Mouse (Mus musculus): ENCODE data around the gene Tmem239. TPM values are rescaled to one million over a fixed set of nuclear protein-coding genes. Genes with fewer than 3 reads are reported as not detected.
"Not testable (repeated sequence)": the region's sequence is repeated elsewhere in the genome, so short reads cannot be mapped to it uniquely, and the experiment has no call there.

The Tmem239 gene
- polyA plus RNA-seq, 2 experiments: not detected

DNA sequence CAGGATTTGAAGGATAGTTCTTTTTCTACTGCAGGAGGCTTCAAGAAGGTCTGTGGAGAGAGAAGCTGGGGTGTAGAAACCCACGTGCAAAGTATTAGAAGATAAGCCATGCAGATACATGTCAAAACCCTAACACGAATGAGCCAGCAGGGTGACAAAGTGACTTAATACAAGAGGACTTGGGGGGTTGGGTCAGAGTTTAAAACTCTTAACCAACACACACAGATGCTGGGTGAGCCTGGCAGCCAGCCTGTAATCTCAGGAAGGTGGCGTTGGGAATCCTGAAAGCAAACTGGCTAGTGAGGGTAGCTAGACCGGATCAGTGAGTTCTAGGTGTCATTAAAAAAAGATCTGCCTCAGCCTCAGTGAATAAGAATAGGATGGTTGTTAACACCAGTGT is 38.9 kb upstream of the Tmem239 start:
- WGBS (ENCODE audit: insufficient replicate concordance): 22% methylated on average over 4 of the region's 4 CpGs
- no peak overlapping the region for H3K9ac ChIP-seq (replicated peaks)

DNA sequence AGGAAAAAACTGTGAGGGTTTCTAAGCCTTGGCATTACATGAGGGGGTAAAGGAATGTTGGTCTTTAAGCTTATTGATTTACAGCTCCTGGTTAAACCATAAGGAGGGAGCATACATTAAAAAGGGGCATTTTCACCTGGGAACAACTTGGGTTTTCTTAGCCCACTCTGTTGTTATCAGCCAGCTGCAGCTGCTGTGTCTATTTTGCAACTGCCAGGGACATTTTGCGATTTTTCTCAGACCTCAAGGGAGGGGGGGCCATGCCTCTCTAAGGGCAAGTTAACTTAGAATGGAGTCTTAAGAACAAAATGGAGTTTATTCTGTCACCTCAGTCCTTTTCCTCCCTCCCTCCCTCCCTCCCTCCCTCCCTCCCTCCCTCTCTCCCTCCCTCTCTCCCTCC is 33.3 kb upstream of the Tmem239 start:
- WGBS (ENCODE audit: insufficient replicate concordance): 0% methylated on average over 1 of the region's 1 CpGs
- not testable (repeated sequence) for H3K9me3 ChIP-seq (ENCODE audit: control insufficient read depth, low read length); H3K4me2 ChIP-seq (ENCODE audit: low read depth); H3K27ac ChIP-seq; H3K36me3 ChIP-seq (replicated peaks; ENCODE audit: control insufficient read depth, insufficient read depth, low read depth); H3K27me3 ChIP-seq (ENCODE audit: control insufficient read depth, insufficient read depth, low read length); H3K4me3 ChIP-seq (ENCODE audit: insufficient read depth in 1 of 2, low read depth in 2 of 2, low read length in 2 of 2); H3K9ac ChIP-seq (replicated peaks)
- peaks cover 0 to 10% of the 10 kb centered on the region in 2 experiments; a peak in 2 of 4 replicates for H3K4me1 ChIP-seq (replicated peaks; ENCODE audit: control insufficient read depth in 2 of 2, insufficient read depth in 2 of 2, low read length in 1 of 2)
- DNase-seq (ENCODE audit: low read depth in 3 of 3, low spot score in 3 of 3) (peak in 2 of 3 experiments; percentile 12 to 17), ATAC-seq (ENCODE audit: insufficient read depth) (peak; percentile 65; the same call in 1 of the 2 replicates)
- peak; percentile 61; the same call in 1 of the 2 replicates for TF ChIP-seq EP300 (IDR thresholded peaks at IDR 0.05; ENCODE audit: low read depth)

More for the DNA sequence above, 38.9 kb upstream of the Tmem239 start:
- DNase-seq (ENCODE audit: low read depth in 3 of 3, low spot score in 3 of 3) (no peak), ATAC-seq (ENCODE audit: insufficient read depth) (no peak)
- TF ChIP-seq EP300 (IDR thresholded peaks at IDR 0.05; ENCODE audit: low read depth) (no peak), CTCF (IDR thresholded peaks at IDR 0.05; ENCODE audit: low read depth) (no peak)
- Histone ChIP-seq H3K9me3 (ENCODE audit: control insufficient read depth, low read length) (no peaks in the 10 kb centered on the region), H3K4me3 (ENCODE audit: insufficient read depth in 1 of 2, low read depth in 2 of 2, low read length in 2 of 2) (no peak overlapping the region), H3K4me2 (ENCODE audit: low read depth) (no peak overlapping the region), H3K27me3 (ENCODE audit: control insufficient read depth, insufficient read depth, low read length) (peaks cover 27% of the 10 kb centered on the region), H3K4me1 (replicated peaks; ENCODE audit: control insufficient read depth in 2 of 2, insufficient read depth in 2 of 2, low read length in 1 of 2) (peaks cover 0 to 8% of the 10 kb centered on the region in 2 experiments; a peak in 2 of 4 replicates), H3K27ac (no peak overlapping the region), H3K36me3 (replicated peaks; ENCODE audit: control insufficient read depth, insufficient read depth, low read depth) (no peaks in the 10 kb centered on the region)

DNA sequence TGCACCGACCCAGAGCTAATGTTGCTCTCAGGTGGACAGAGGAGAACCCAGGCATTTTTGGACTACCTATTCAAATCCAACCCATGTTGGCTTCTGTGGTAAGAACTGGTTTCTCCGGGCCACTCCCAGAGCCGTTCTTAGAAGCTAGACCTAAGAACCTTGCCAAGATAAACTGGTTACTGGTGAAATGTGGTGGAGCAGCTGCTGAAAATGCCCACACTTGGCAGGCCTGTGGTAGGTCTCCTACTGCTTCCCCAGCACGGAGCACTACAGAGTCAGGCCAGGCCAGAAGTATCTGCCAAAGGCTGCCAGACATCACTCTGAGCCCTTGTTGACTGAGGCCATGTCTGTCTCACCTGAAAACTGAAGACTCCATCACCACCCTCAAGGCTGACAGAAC is 31.3 kb upstream of the Tmem239 start:
- Histone ChIP-seq H3K4me2 (ENCODE audit: low read depth) (no peak overlapping the region), H3K4me3 (ENCODE audit: insufficient read depth in 1 of 2, low read depth in 2 of 2, low read length in 2 of 2) (no peak overlapping the region), H3K4me1 (replicated peaks; ENCODE audit: control insufficient read depth in 2 of 2, insufficient read depth in 2 of 2, low read length in 1 of 2) (peaks cover 0 to 10% of the 10 kb centered on the region in 2 experiments; a peak in 2 of 4 replicates), H3K36me3 (replicated peaks; ENCODE audit: control insufficient read depth, insufficient read depth, low read depth) (no peaks in the 10 kb centered on the region), H3K9ac (replicated peaks) (no peak overlapping the region), H3K9me3 (ENCODE audit: control insufficient read depth, low read length) (no peaks in the 10 kb centered on the region), H3K27me3 (ENCODE audit: control insufficient read depth, insufficient read depth, low read length) (no peaks in the 10 kb centered on the region), H3K27ac (no peak overlapping the region)
- TF ChIP-seq EP300 (IDR thresholded peaks at IDR 0.05; ENCODE audit: low read depth) (no peak), CTCF (IDR thresholded peaks at IDR 0.05; ENCODE audit: low read depth) (no peak)
- WGBS (ENCODE audit: insufficient replicate concordance): 56% methylated on average over 4 of the region's 4 CpGs
- DNase-seq (ENCODE audit: low read depth in 3 of 3, low spot score in 3 of 3) (no peak), ATAC-seq (ENCODE audit: insufficient read depth) (no peak)

- WGBS (ENCODE audit: insufficient replicate concordance): 45% methylated on average over 3 of the region's 3 CpGs
- DNase-seq (ENCODE audit: low read depth in 3 of 3, low spot score in 3 of 3): no peak
Measured at GRCm38 (mm10) chr2:130383205-130383604, 23.1 kb upstream of the Tmem239 start.

GRCm38 (mm10) chr2:130383895-130384294 is 22.4 kb upstream of the Tmem239 start:
- H3K9ac ChIP-seq (replicated peaks): no peak overlapping the region
- WGBS (ENCODE audit: insufficient replicate concordance): 59% methylated on average over 6 of the region's 6 CpGs
- H3K4me1 ChIP-seq (replicated peaks; ENCODE audit: control insufficient read depth in 2 of 2, insufficient read depth in 2 of 2, low read length in 1 of 2): no peaks in the 10 kb centered on the region
- TF ChIP-seq CTCF (IDR thresholded peaks at IDR 0.05; ENCODE audit: low read depth) (no peak), EP300 (IDR thresholded peaks at IDR 0.05; ENCODE audit: low read depth) (no peak)
- no peak for DNase-seq (ENCODE audit: low read depth in 3 of 3, low spot score in 3 of 3)
- no peak overlapping the region for H3K4me2 ChIP-seq (ENCODE audit: low read depth)
- H3K4me3 ChIP-seq (ENCODE audit: insufficient read depth in 1 of 2, low read depth in 2 of 2, low read length in 2 of 2): no peak overlapping the region
- ATAC-seq (ENCODE audit: insufficient read depth): no peak
- no peaks in the 10 kb centered on the region for H3K36me3 ChIP-seq (replicated peaks; ENCODE audit: control insufficient read depth, insufficient read depth, low read depth)
- H3K27ac ChIP-seq: no peak overlapping the region
- no peaks in the 10 kb centered on the region for H3K27me3 ChIP-seq (ENCODE audit: control insufficient read depth, insufficient read depth, low read length)
- no peaks in the 10 kb centered on the region for H3K9me3 ChIP-seq (ENCODE audit: control insufficient read depth, low read length)

More at GRCm38 (mm10) chr2:130383205-130383604, 23.1 kb upstream of the Tmem239 start:
- H3K4me1 ChIP-seq (replicated peaks; ENCODE audit: control insufficient read depth in 2 of 2, insufficient read depth in 2 of 2, low read length in 1 of 2): no peaks in the 10 kb centered on the region
- no peak overlapping the region for H3K9ac ChIP-seq (replicated peaks)
- H3K4me3 ChIP-seq (ENCODE audit: insufficient read depth in 1 of 2, low read depth in 2 of 2, low read length in 2 of 2): no peak overlapping the region
- no peak for ATAC-seq (ENCODE audit: insufficient read depth)
- no peaks in the 10 kb centered on the region for H3K27me3 ChIP-seq (ENCODE audit: control insufficient read depth, insufficient read depth, low read length)
- H3K4me2 ChIP-seq (ENCODE audit: low read depth): no peak overlapping the region
- no peak for TF ChIP-seq CTCF (IDR thresholded peaks at IDR 0.05; ENCODE audit: low read depth)
- TF ChIP-seq EP300 (IDR thresholded peaks at IDR 0.05; ENCODE audit: low read depth): no peak
- no peaks in the 10 kb centered on the region for H3K36me3 ChIP-seq (replicated peaks; ENCODE audit: control insufficient read depth, insufficient read depth, low read depth)
- no peak overlapping the region for H3K27ac ChIP-seq
- H3K9me3 ChIP-seq (ENCODE audit: control insufficient read depth, low read length): no peaks in the 10 kb centered on the region

Measured in liver, embryonic 14.5 days (tissue).